Mouse (Mus musculus) thymus, adult 2 months (tissue): ENCODE data around the gene Anks1b.

Source experiments
- CTCF ChIP-seq: fragments of 200-500 bp; IDR thresholded peaks from 2 replicates; pipeline ENCODE4 v1.5.1; 2012; ENCODE audit warnings: mild to moderate bottlenecking, control low read depth, low read length, moderate library complexity, borderline replicate concordance; ENCODE audit not compliant: control insufficient read depth, poor library complexity, insufficient read depth; ENCODE audit errors: extremely low read depth
- POLR2A ChIP-seq: fragments of 200-500 bp; IDR thresholded peaks from 2 replicates; pipeline ENCODE4 v1.6.1; 2012; ENCODE audit warnings: mild to moderate bottlenecking, low read length, control low read depth, moderate library complexity; ENCODE audit not compliant: control insufficient read depth, poor library complexity, insufficient read depth; ENCODE audit errors: extremely low read depth

GRCm38 (mm10) chr10:90357169-90357907 is 484.0 kb downstream of the Anks1b start:
- no peak for TF ChIP-seq CTCF
- TF ChIP-seq POLR2A, result no peak
